Mouse (Mus musculus) brain, embryonic 14.5 days (tissue): ENCODE measurements around the gene Macf1.

Experiments used
- CTCF ChIP-seq: fragments of 200-500 bp; IDR thresholded peaks from 2 replicates; pipeline ENCODE4 v1.5.1; 2012; ENCODE audit warnings: inconsistent platforms, mild to moderate bottlenecking, moderate library complexity, borderline replicate concordance; ENCODE audit not compliant: insufficient read depth, insufficient read length; ENCODE audit errors: extremely low read depth
- POLR2A ChIP-seq: fragments of 200-500 bp; IDR thresholded peaks from 2 replicates; pipeline ENCODE4 v1.6.1; 2012; ENCODE audit warnings: mild to moderate bottlenecking, inconsistent platforms, borderline replicate concordance; ENCODE audit not compliant: poor library complexity, insufficient read depth, insufficient read length, severe bottlenecking; ENCODE audit errors: extremely low read depth

GRCm38 (mm10) chr4:123664951-123665661 lies 19.1 kb downstream of the Macf1 start:
- TF ChIP-seq CTCF (no peak), POLR2A (no peak)
